Mouse (Mus musculus) CH12.LX (cell line): ENCODE measurements at regions not wholly inside any gene's neighbourhood (a gene's known extent, or its start where the extent isn't known, plus 50 kb on each side); places are given as distances from the start of the nearest gene placed in this dataset.

Experiments used
- DNase-seq: peaks from one replicate; pipeline ENCODE4 v3.0.0-alpha.2; 2013; ENCODE audit errors: extremely low read depth
- H3K27ac ChIP-seq: 2 replicates; pipeline ENCODE4 v1.5.1; 2012; ENCODE audit warnings: low read depth, mild to moderate bottlenecking, control low read depth, moderate library complexity; ENCODE audit not compliant: insufficient read depth
- H3K27me3 ChIP-seq: replicated peaks from 2 replicates; pipeline ENCODE3; 2012; ENCODE audit warnings: inconsistent platforms
- H3K36me3 ChIP-seq, 2 experiments: replicated peaks in 1 of 2; 2 replicates each; pipeline versions ENCODE3 to v1.6.1; 2012; ENCODE audit warnings: inconsistent platforms in 1 of 2, low read length in 1 of 2, mild to moderate bottlenecking in 1 of 2, mixed read lengths in 1 of 2, moderate library complexity in 1 of 2; ENCODE audit not compliant: control insufficient read depth in 1 of 2, insufficient read depth in 1 of 2
- H3K4me1 ChIP-seq, 2 experiments: 2 replicates each; pipeline ENCODE4 v1.6.1; 2012; ENCODE audit warnings: inconsistent platforms in 1 of 2, moderate library complexity in 1 of 2; ENCODE audit not compliant: insufficient read depth in 2 of 2, control insufficient read depth in 1 of 2
- H3K4me2 ChIP-seq: 2 replicates; pipeline ENCODE4 v1.6.1; 2012; ENCODE audit warnings: low read depth, mild to moderate bottlenecking, control low read depth; ENCODE audit not compliant: poor library complexity, insufficient read depth, severe bottlenecking
- H3K4me3 ChIP-seq, 3 experiments: fragments of 150-350 bp in 1 of 3; sonication (generic) in 1 of 3; replicated peaks in 1 of 3; 2 replicates each; pipeline versions ENCODE3 to v1.5.1; 2011 to 2012; ENCODE audit warnings: low read depth in 2 of 3, low read length in 2 of 3, mild to moderate bottlenecking in 2 of 3, moderate library complexity in 2 of 3, control low read depth in 1 of 3, improper control_type of control experiment in 1 of 3, inconsistent platforms in 1 of 3, mixed read lengths in 1 of 3; ENCODE audit not compliant: poor library complexity in 1 of 3
- H3K79me2 ChIP-seq: replicated peaks from 2 replicates; pipeline ENCODE4 v1.6.1; 2012; ENCODE audit warnings: mild to moderate bottlenecking, moderate library complexity; ENCODE audit not compliant: control insufficient read depth, poor library complexity, insufficient read depth, severe bottlenecking; ENCODE audit errors: extremely low read depth
- H3K9ac ChIP-seq: 2 replicates; pipeline ENCODE4 v1.6.1; 2012; ENCODE audit warnings: low read depth, mild to moderate bottlenecking, control low read depth, moderate library complexity; ENCODE audit not compliant: insufficient read depth
- H3K9me3 ChIP-seq: replicated peaks from 2 replicates; pipeline ENCODE3; 2012; ENCODE audit warnings: low read length, inconsistent platforms, mixed read lengths
- CHD1 ChIP-seq: IDR thresholded peaks from 2 replicates; pipeline ENCODE4 v1.6.1; 2012; ENCODE audit warnings: low read depth, low read length, improper control_type of control experiment, inconsistent platforms
- ELF1 ChIP-seq: IDR thresholded peaks from 2 replicates; pipeline ENCODE4 v1.6.1; 2014; ENCODE audit warnings: low read depth, mild to moderate bottlenecking, inconsistent platforms, low read length, improper control_type of control experiment
- ETS1 ChIP-seq: conservative IDR thresholded peaks from 2 replicates; pipeline ENCODE4 v1.6.1; 2012; ENCODE audit warnings: low read depth, mild to moderate bottlenecking, inconsistent platforms, low read length, improper control_type of control experiment, moderate library complexity
- GABPA ChIP-seq: IDR thresholded peaks from 2 replicates; pipeline ENCODE4 v1.6.1; 2012; ENCODE audit warnings: low read depth, low read length, improper control_type of control experiment, inconsistent platforms; ENCODE audit not compliant: insufficient replicate concordance
- JUND ChIP-seq: conservative IDR thresholded peaks from 2 replicates; pipeline ENCODE4 v1.6.1; 2011; ENCODE audit warnings: low read depth, low read length, improper control_type of control experiment
- KAT2A ChIP-seq: IDR thresholded peaks from 2 replicates; pipeline ENCODE4 v1.6.1; 2012; ENCODE audit warnings: low read length, improper control_type of control experiment, inconsistent platforms; ENCODE audit not compliant: insufficient replicate concordance
- MAFK ChIP-seq: IDR thresholded peaks from 2 replicates; pipeline ENCODE4 v1.6.1; 2011; ENCODE audit warnings: low read length, improper control_type of control experiment; ENCODE audit not compliant: insufficient replicate concordance
- MEF2A ChIP-seq: IDR thresholded peaks from 2 replicates; pipeline ENCODE4 v1.6.1; 2014; ENCODE audit warnings: low read depth, mild to moderate bottlenecking, inconsistent platforms, low read length, improper control_type of control experiment, borderline replicate concordance
- MYC ChIP-seq: IDR thresholded peaks from 2 replicates; pipeline ENCODE4 v1.6.1; 2011; ENCODE audit warnings: low read depth, mild to moderate bottlenecking, improper control_type of control experiment, low read length
- NRF1 ChIP-seq: IDR thresholded peaks from 2 replicates; pipeline ENCODE4 v1.6.1; 2014; ENCODE audit warnings: low read depth, mild to moderate bottlenecking, inconsistent platforms, low read length, improper control_type of control experiment, moderate library complexity
- PAX5 ChIP-seq: IDR thresholded peaks from 2 replicates; pipeline ENCODE4 v1.6.1; 2012; ENCODE audit warnings: low read length, inconsistent platforms, mixed read lengths
- SIN3A ChIP-seq: IDR thresholded peaks from 2 replicates; pipeline ENCODE4 v1.6.1; 2012; ENCODE audit warnings: low read length, improper control_type of control experiment, inconsistent platforms
- SMC3 ChIP-seq: IDR thresholded peaks from 2 replicates; pipeline ENCODE4 v1.6.1; 2011; ENCODE audit warnings: low read depth, low read length, improper control_type of control experiment
- UBTF ChIP-seq: IDR thresholded peaks from 2 replicates; pipeline ENCODE4 v1.6.1; 2012; ENCODE audit warnings: low read depth, mild to moderate bottlenecking, inconsistent platforms, low read length, improper control_type of control experiment, moderate library complexity
- USF2 ChIP-seq: conservative IDR thresholded peaks from 2 replicates; pipeline ENCODE4 v1.6.1; 2011; ENCODE audit warnings: low read depth, low read length, improper control_type of control experiment
- ZC3H11A ChIP-seq: IDR thresholded peaks from 2 replicates; pipeline ENCODE4 v1.6.1; 2012; ENCODE audit warnings: low read depth, mild to moderate bottlenecking, inconsistent platforms, low read length, improper control_type of control experiment
- ZKSCAN1 ChIP-seq: IDR thresholded peaks from 2 replicates; pipeline ENCODE4 v1.6.1; 2012; ENCODE audit warnings: low read depth, inconsistent platforms, low read length, improper control_type of control experiment, borderline replicate concordance
- ZMIZ1 ChIP-seq: IDR thresholded peaks from 2 replicates; pipeline ENCODE4 v1.6.1; 2012; ENCODE audit warnings: low read depth, mild to moderate bottlenecking, inconsistent platforms, low read length, improper control_type of control experiment
- ZNF384 ChIP-seq: IDR thresholded peaks from 2 replicates; pipeline ENCODE4 v1.6.1; 2012; ENCODE audit warnings: low read depth, low read length, improper control_type of control experiment, inconsistent platforms
- dilution Hi-C: fragments of 300-500 bp; cut with MboI; formaldehyde crosslinking; loops from 2 replicates; pipeline ENCODE4 v1.14.3; 2020; ENCODE audit warnings: low sequenced_read_pairs; ENCODE audit not compliant: extremely low pct_unique_long_range_greater_than_20kb, extremely low pct_ligation_motif_present
- in situ Hi-C: fragments of 300-500 bp; cut with MboI; formaldehyde crosslinking; loops from 3 replicates; pipeline ENCODE4 v1.14.3; 2019; ENCODE audit warnings: low sequenced_read_pairs, low pct_ligation_motif_present, low pct_unique_long_range_greater_than_20kb, mixed read lengths

DNA sequence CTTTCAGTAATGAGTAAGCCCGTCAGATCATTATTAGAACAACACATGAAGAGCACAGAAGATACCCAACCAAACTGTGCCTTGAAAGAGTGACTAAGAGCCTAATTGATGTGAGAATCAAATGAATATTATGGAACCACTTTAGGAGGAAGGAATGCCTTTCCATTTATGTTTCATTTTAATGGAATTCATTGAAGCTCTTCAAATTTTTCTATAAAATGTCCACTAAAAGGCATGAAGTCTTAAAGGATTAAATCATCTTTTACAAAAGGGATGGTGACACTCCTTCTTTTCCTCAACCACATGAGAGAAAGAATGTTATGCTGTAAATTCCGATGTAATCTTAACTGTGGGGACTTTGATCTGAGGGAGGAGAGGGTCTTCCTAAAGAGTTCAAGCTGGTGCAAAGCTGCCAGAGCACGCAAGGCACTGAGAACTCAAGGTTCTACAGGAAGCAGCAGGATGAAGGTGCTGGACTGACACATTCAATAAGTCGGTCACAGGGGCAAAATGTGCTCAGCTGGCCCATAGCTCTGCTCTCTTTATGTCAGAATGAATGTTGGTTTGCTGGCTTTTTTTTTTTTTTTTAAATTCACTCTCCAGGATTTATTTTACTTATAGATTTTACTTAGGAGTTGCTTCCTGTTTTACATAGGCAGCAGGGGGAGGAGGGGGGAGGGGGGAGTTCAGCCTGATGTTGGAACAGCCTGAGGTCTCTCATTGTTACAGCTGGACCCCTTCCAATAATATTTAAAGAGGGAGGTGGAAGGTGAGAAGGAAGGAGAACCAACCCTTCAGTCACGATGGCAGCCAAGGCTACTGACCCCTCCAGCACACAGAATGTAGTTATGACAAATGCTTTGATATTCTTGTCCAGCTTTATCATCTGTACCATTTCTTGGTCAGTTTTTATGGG, 198.8 kb upstream of the Mmadhc start:
- Histone ChIP-seq H3K27me3 (no peaks in the 10 kb centered on the region), H3K27ac (no peak overlapping the region), H3K4me2 (no peak overlapping the region), H3K9ac (no peak overlapping the region), H3K4me1 (peaks cover 0 to 11% of the 10 kb centered on the region in 2 experiments; a peak in 2 of 4 replicates), H3K36me3 (no peaks in the 10 kb centered on the region), H3K79me2 (no peaks in the 10 kb centered on the region), H3K9me3 (no peaks in the 10 kb centered on the region), H3K4me3 (no peak overlapping the region)
- in situ Hi-C loops: no loop called here
- dilution Hi-C loops: no loop called here
- TF ChIP-seq ELF1 (no peak), KAT2A (no peak), ZC3H11A (no peak), JUND (no peak), ZNF384 (no peak), CHD1 (no peak), MAFK (no peak), MYC (no peak), ZKSCAN1 (no peak), PAX5 (no peak), ETS1 (no peak), MEF2A (no peak), UBTF (no peak), SIN3A (no peak), SMC3 (no peak), ZMIZ1 (no peak)
- no peak for DNase-seq

GRCm38 (mm10) chr2:50493597-50494335, 197.2 kb upstream of the Mmadhc start:
- no peak overlapping the region for H3K9ac ChIP-seq
- in situ Hi-C loops: no loop called here
- no peak overlapping the region for H3K4me2 ChIP-seq
- H3K4me1 ChIP-seq: peaks cover 0 to 11% of the 10 kb centered on the region in 2 experiments; a peak in 2 of 4 replicates
- DNase-seq: peak; percentile 21
- no peaks in the 10 kb centered on the region for H3K36me3 ChIP-seq
- H3K9me3 ChIP-seq: no peaks in the 10 kb centered on the region
- TF ChIP-seq SIN3A (no peak), JUND (no peak), NRF1 (no peak), PAX5 (no peak), USF2 (no peak), GABPA (no peak)
- no peaks in the 10 kb centered on the region for H3K27me3 ChIP-seq
- H3K79me2 ChIP-seq: no peaks in the 10 kb centered on the region
- no peak overlapping the region for H3K4me3 ChIP-seq
- dilution Hi-C loops: no loop called here
- H3K27ac ChIP-seq: no peak overlapping the region
